Mouse (Mus musculus): ENCODE measurements around the gene Kdm1a.

Gene Kdm1a

DNA sequence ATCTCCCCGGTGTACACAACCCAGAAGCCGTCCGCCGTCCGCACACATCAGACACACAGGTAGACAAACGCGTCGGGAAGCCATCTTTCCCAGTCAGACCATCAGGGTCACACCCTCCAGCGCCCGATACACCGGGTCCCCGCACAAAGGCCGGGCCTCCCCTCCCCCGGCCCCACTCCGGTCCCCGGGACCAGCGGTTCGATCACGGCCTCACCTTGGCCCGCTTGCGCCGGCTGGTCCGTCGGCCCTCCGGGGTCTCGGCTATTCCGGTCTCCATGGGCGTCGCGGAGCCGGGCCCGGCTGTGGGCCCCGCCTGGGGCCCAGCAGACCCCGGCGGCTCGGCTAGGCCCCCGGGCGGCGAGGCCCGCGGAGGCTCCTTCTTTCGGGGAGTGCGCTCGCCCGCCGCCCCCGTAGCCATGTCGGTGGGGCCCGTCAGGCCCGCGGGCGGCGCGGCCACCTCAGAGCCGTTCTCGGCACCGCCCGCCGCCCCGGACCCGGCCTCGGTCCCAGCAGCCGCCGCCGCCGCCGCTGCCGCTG, 437 bp downstream of the Kdm1a start:
- peak; percentile 21 for DNase-seq (ENCODE audit: low spot score)

DNA sequence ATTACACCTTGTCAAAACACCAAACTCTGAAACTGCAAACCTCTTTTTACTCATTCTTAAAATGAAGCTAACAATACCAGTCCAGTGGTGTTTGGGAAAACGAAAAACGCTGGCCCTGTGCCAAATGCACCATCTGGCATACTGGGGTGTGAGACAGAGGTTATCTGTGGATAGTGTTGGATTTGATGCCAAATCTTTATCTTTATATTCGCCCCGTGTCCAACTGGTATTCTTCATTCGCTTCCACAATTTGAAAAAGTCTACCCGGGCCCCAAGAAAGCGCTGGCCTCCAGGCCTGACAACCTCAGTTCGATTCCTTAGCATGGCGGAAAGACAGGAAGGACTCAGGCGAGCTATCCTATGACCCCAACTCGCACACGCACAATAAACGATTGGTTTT, 1.0 kb downstream of the Kdm1a start:
- DNase-seq (ENCODE audit: low spot score): no peak

DNA sequence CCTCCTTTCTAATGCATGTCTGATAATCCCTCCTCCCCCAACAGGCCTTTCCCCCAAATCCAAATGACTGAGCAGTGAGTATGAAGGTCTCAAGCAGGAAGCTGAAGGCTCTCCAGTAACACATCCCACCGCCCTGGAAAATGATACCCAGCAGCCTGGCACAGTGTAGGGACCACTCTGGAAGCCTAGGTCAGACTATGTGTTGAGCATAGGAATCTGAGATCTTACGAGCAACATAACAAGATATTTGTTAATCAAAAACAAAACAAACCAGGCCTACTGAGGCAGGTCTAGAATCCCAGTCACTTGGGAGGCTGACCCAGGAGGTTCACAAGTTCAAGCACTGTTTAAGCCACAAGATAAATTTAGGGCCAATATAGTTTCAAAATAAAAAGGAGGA, 2.0 kb downstream of the Kdm1a start:
- no peak for DNase-seq (ENCODE audit: low spot score)

DNA sequence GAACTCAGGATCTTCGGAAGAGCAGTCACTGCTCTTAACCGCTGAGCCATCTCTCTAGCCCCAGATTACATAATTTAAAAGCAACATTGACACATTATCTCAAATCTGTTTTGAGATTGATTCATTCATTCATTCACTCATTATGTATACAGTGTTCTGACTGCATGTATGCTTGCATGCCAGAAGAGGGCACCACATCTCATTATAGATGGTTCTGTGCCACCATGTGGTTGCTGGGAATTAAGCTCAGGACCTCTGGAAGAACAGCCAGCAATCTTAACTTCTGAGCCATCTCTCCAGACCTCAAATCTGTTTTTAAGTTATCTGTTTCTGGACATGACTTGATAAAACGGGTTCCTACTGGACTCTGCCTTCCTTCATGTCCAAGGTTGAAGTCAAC, 2.7 kb downstream of the Kdm1a start:
- DNase-seq (ENCODE audit: low spot score): no peak

DNA sequence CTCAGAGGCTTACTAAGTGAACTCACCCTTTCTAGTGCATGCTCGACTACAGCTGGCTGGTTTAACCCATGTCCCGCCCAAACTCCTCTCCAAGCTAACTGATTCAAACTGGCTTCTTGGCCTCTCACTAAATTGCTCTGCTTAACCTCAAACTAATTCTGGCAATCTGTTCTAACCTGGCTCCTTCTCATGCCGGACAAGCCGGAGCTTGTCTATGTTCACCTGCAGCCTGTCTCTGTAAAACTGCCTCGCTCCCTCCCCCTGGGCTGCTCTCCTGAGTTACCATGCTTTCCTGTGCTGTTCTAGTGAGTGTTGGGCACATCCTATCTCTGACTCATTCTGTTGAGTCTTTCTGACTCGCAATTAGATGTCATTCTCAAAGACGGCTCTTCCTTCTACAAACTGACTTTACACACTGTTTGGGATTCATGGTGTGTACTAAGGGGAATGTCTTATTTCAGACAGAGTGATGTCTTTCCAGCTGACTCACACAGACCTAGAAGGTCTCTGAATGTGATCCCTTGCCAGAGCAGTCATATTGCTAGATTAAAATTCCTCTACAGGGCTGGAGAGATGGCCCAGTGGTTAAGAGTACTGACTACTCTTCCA, 4.2 kb downstream of the Kdm1a start:
- DNase-seq (ENCODE audit: low spot score): no peak

DNA sequence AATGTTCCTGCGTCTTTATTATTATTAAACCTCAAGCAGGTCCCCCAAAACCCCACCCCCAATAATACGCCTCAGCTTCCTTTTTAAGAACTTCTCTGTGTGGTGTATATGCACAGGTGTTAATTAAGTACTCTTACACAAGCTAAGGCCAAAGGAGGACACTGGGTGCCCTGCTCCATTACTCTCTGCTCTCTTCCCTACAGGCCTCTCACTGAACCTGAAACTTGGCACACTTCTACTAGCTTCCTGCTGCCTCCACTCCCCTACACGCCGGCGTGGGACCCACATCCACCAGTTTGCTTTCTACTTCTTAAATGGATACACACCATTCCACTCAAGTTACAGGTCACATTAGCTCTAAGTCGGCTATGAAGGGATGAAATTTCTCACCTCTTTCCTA, 7.3 kb downstream of the Kdm1a start:
- DNase-seq (ENCODE audit: low spot score): no peak

DNA sequence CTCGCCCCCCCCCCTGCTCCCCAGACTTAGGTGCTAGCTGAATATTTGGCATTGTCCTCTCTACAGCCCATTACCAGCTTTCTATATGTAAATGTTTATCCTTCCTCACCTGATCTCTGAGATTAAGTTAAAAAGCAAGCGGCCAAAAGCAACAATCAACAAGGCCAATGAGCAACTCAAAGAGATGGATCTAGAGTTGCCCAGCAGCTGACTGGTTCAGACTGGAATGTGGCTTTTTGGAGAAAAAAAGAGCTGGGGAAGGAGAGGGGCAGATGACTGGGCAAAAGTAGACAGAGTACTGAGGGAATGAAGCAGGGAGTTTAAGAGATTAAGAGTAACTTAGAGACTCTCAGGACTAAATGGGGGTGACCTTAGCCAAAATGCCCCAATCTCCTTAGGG, 8.5 kb downstream of the Kdm1a start:
- DNase-seq (ENCODE audit: low spot score): no peak

DNA sequence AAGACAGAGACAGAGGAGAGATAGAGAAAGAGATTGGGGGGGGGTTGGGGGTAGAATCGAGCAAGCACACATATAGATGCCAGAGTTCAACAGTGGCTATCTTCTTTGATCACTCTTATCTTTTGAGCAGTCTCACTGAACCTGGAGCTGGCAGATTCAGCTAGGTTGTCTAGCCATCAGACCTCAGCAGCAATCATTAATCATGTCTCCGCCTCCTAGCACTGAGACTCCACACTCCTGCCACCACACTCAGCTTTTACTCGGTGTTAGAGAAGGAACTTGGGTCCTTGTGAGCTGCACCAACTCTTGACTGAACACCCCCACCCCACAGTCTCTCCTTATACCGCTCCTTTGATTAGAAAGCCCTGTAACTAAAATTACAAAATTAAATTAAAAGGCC, 10.4 kb downstream of the Kdm1a start:
- no peak for DNase-seq (ENCODE audit: low spot score)

DNA sequence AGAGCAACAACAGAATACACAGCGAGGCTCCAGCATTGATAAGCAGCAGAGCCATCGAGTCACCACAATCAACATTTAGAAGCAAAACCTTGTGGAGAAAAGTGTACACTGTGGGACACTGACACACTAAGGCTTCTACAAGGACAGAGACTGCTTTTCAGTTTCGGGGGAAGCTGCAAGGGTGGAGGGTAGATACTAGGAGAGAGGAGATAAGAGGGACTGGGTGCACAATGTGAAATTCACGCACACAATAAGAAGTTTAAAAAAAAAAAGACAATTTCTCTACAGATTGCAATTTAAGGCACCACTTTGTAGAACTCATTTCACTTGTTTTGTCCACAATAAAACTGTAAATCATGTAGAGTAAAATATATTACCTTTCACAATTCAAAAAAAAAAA, 14.5 kb downstream of the Kdm1a start:
- DNase-seq (ENCODE audit: low spot score): no peak

DNA sequence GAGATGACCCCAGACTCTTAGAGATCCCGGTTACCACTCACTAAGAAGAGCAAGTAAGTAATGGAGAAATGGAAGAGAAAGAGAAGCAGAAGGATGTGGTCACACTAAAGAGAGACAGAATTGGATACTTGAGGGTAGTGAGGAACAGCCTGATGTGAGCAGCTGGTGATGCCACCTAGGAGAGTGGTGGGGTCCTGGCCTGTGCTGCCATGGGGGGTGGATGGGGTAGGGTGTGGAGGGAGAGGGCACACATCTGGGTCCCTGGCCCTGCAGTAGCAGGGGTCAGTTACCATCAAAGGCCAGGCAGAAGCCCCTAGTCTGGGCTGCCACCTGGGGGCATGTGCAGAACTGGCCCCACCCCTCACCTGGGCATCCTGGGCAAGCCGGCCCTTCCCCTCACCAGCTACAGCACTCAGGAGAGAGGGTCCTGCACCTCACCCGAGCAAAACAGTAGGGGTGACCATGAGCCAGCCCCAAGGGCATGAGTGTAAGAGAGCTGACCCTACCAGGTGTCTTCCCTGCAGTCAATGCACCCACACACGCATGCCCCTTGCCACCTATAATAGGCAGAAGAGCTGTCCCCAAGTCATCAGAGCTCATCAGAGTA, 15.2 kb downstream of the Kdm1a start:
- no peak for DNase-seq (ENCODE audit: low spot score)

DNA sequence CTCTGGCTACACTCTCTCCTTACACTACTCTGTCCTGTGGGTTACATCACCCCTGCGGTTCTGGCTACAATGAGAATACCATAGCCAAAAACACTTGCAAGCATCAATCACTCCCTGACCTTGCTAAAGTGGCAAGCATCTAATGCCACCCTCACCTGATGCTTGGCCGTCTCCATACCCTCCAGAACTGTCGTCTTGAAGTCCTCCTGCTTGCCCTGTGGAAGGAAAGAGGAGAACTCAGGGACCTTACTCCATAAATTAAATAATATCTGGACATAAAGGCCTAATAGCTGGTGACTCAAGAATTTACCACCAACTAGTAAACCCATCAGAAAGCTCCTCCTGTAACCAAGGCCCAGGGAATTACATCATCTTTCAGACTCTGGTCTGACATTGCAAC, 20.6 kb downstream of the Kdm1a start:
- DNase-seq (ENCODE audit: low spot score): no peak

DNA sequence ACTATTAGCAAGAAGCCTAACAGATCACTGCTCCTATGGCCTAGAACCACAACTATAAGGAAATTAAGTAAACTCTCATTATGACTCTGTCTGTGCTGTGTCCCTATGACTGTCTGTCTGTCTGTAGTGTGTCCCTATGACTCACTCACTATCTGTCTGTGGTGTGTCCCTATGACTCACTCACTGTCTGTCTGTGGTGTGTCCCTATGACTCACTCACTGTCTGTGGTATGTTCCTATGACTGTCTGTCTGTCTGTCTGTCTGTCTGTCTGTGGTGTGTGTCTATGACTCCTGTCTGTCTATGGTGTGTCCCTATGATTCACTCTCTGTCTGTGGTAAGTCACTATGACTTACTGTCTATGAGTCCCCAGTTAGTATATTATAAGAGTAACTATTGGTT, 32.5 kb downstream of the Kdm1a start:
- DNase-seq (ENCODE audit: low spot score): no peak

DNA sequence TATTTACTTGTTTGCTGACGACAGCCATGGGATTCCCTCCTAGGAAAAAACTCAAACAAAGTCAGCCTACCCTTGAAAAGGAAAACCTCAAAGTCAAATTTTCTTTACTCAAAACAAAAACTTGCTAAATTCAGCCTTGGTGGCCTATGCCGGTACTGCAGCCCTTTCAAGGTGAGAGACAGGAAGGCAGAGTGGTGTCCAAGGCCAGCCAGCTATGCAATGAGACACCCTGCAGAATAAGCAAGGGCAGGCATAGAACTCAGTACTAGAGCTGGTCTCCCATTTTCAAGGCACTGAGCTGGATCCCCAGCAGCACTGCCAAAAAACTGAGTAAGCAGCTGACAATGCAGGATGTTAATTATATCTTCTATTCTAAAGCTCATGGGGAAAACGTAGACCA, 33.9 kb downstream of the Kdm1a start:
- DNase-seq (ENCODE audit: low spot score): no peak

DNA sequence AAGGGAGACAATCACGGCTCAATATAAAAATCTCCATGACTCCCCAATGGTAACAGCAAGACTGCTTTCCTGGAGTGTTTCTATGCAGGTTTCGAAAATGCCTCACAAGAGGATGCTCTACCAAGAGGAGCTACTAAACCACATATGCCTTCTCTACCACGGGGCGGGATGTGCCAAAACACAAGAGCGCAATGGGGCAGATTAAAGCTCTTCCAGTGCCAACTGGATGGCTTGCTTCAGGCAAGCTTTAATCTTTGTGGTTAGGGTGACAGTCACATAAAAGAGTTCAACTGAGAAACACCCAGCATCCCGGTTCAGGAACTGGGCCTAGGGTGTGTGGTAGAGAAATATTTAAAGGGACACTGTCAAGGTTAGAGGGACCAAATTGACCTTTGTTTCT, 39.8 kb downstream of the Kdm1a start:
- no peak for DNase-seq (ENCODE audit: low spot score)

DNA sequence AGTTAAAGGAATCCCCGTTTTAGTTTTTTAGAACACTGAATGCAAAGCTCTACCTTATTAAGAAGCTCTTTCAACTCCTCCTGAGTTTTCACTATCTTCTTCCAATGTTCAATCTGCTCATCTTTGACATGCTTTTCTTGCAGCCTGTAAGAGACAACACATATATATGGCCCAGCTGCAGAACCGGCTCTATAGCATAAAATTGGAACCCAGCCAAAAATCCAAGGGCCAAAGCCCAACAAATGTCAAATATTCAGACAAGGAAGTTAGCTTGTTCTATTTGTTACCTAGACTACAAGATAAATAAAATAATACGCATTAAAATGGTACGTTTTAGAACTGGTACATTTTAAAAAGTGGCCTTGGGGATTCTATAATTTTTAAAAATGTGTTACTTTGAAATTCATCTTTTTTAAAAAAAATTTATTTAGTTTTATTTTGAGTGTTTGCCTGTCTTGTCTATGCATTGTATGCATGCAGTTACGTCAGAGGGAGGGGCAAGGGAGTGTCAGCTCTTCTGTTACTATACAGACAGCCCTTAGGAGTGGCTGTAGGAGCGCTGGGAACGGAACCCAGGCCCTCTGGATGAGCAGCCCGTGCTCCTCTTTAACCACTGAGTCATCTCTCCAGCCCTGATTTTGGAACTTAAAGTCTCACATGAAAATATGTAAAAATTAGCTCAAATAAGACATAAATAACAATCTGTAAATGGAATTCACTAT, 42.1 kb downstream of the Kdm1a start:
- DNase-seq (ENCODE audit: low spot score): no peak

DNA sequence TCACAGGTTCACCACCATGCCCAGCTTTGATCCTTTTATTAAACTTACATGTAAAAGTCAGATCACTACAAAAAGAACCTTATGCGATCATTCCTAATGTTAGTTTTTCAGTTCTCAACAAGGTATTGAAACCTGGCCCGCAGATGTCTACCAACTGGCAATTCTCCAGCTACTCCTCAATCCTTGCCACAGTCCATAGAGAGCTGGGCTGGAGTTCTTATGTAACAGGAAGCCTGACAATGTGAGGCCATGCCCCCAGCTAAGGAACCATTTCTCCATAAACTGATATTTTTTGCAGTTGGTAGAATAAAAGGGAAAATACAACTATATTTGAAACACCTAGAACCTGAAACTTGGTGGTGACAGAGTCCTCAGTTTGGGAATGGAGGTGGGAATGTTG, 42.8 kb downstream of the Kdm1a start:
- no peak for DNase-seq (ENCODE audit: low spot score)

DNA sequence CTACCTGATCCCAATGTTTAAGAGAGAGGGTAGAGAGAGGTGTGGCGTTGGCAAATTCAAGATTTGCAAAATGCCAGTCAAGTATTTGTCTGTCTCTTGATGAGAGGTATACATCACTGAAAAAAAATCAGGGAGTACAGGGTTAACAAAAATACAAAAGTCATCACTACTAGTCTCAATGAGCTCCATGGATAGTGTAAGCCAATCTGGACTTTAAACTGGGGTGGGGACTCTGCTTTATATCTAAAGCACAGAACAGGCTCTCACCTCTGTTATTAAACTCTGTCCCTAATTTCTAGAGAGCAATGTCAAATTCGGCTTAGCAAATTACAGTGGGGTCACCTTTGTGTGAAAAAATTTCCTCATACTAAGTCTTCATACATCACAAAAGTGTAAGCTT, 44.9 kb downstream of the Kdm1a start:
- no peak for DNase-seq (ENCODE audit: low spot score)

DNA sequence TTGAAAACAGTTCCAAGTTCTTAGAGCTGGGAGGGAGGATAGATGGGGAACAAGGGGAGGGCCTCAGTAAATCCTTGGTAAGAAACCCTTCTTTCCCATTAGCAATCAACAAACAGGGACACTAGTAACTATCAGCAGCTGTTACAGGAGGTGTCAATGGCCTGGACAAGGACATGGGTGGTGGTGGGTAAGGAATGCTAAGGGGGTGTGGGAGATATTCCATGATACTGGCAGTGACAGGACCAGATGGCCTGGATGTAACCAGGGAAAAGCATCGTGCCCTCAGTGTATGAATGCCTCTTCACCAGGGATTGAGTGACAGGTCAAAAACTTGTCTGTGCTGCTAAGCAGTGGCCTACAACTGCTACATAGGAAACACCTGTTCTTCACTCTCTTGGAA, 49.4 kb downstream of the Kdm1a start:
- DNase-seq (ENCODE audit: low spot score): no peak

DNA sequence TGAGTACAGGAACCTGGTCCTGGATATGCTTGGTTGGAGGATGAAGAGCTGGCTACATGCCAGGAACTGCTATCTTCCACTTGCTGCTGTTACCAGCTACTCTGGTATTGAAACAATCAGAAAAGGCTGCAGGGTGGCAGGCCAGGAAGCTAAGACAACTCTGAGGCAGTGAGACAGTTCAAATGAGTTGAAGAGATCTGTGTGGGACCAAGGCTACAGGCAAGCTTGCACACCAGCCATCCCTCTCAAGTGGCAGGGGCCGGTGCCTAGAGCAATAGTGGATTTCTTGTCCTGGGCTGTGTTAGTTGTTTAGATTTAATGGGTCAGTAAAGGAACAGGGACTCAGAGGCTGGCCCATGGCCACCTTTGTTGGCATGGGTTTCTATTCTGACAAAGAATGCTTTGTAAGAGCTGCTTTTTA, 54.1 kb downstream of the Kdm1a start:
- DNase-seq (ENCODE audit: low spot score): no peak

DNA sequence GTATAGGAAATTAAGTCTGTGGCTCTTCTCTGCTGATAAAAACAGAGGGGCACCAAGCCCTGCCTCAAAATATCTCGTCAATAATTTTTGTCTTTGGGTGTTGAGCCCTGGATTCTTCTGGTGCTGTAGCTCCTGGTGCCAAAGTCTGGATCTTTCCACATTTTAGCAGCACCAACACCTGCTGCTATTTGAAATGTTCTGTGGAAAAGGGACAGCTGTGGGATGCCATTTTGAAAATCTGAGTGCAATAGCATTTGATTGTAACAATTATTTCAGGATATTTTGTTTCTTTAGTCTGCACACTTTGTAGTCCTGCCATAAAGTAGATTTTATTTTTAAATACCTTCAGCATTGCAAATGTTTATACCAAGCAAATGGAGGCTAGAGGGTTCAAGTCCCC, 54.8 kb downstream of the Kdm1a start:
- no peak for DNase-seq (ENCODE audit: low spot score)

DNA sequence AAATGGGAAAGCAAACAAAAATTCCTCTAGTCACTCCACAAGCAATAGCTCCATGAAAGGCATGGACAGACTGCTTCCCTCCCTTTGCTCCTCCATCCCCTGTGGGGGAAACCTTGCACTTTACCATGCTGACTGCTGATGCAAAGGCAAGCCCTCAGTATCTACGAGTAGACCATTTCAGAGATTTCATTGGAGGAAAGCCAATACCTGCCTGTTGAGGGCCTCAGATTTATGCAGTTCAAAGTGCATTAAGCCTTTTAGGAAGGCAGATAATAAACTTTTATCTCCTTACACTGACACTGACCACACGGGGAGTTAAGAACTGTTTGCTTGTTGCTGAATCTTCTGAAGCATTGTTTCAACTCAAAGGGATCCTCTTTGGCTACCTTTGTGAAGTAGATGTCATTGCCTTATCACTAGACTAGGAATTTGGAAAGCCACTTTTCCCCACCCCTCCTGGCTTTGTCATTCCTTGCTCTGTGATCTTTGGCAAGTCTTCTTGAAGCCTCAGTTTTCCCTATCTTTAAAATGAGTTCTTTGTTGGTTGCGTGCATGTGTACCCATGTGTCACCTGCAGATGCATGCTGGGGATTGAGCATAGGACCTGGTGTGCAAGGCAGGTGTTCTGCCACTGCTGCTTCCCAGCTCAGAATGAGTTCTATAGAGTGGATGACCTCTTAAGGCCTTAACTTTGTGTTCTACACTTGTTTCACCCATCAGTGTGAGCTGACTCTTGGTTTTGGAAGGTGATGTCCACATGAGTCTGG, 56.1 kb downstream of the Kdm1a start:
- DNase-seq (ENCODE audit: low spot score): no peak

DNA sequence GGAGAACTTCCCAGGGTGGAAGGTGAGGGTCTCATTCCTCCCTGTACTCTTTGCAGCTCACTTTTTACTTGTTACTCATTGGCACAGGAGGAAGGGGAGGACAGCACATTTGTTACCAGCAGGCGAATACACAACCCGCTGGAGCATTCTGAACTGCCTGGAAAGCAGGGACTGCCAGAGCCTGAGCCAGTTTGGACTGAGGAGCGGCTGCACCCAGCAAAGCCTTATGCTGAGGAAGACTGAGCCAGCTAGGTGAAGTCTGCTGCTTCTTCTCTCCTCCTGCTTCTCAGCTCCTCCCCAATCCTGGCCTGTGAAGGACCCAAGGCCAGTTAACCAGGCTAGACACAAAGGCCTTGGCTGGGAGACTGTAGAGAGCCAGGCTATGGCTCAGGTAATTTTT, 57.4 kb downstream of the Kdm1a start:
- no peak for DNase-seq (ENCODE audit: low spot score)

DNA sequence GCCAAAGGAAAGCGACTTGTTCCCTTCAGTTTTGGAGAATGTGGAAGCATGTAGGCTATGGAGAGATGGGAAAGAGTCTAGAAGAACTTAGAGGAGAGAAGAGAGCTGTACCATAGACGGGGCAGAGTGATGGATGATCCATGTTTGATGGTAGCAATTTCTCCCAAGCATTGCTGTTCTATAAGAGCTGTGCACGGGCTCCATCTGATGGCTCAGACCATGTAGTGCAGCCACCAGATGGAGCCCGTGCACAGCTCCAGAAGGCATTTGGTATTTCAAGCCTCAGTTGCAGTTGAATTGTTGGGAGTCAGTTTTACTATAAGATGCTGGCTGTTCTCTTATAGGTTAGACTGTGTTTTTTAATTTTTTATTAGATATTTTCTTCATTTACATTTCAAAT, 76.1 kb downstream of the Kdm1a start:
- DNase-seq (ENCODE audit: low spot score): peak; percentile 40
